Mouse (Mus musculus) B cell, adult 67 days (primary cell): ENCODE data around the gene Ppp1r12c. TPM values are rescaled to one million over a fixed set of nuclear protein-coding genes. Genes with fewer than 3 reads are reported as not detected.

Source experiments
- total RNA-seq, 2 experiments: library from RNA; stranded (reverse); gene quantifications; 4 replicates each; pipeline ENCODE4 v1.2.4; 2023

Gene Ppp1r12c
- total RNA-seq, result 100 to 1,000 TPM; 228 to 250 TPM

DNA sequence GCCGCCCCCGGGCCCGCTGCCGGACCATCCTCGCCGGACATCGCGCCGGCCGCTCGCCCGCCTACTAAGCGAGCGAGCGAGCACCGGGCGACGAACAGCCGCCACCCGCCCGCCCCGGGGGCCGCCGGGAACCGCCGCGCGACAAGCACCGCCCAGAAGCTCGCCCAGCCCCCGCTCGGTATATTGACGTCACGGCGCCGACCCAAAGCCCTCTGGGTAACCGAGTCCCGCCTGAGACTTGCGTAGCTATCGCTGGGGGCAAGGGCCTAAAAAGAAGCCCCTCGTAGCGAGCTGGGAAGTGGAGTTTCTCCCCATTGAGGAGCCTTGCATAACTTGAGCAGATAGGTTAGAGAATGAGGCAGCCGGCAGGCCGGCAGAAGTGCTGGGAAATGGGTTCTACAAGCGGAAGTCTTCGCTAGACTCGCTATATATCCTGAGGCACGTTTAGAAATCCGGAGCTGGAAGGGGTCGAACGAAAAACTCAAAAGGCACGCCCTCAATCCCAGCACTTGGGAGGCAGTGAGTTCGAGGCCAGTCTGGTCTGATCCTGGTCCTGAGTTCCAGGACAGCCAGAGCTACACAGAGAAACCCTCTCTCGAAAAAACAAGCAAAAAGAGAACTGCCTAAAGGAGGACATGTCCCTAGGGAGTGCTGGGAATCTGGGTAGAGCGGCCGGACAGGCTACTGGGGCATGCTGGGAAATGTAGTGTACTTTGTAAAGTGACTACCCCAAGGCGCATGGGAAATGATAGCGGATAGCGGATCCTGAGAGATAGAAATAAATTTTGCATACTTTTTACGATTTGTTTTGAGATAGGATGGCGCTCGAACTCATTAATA, at the start of gene Ppp1r12c:
Gene Ppp1r12c (minus strand): TSS at position 123 of the 840 bp plus-strand sequence.

DNA sequence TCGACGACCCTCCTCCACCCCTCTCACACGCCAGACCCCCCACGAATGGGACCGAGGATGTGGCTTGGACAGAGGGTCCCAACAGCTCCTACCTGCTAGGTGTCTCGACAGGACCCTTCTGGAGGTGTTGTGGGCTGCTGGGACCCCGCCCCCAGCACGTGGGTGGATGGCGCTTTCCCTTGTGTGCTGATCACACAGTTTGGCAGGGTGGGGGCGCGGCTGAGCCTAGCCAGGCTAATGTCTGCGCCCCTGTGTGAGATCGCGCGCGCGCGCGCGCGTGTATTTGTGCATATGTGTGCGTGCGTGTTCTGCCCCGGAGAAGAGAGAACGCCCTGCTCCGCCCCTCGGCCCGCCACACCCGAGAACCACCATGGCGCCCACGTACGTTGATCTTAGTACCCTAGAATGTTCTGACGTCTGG, 45.8 kb upstream of the Ppp1r12c start, which contains the start of gene Syt5:
Gene Syt5 (minus strand): TSS at position 321 of the 421 bp plus-strand sequence.

DNA sequence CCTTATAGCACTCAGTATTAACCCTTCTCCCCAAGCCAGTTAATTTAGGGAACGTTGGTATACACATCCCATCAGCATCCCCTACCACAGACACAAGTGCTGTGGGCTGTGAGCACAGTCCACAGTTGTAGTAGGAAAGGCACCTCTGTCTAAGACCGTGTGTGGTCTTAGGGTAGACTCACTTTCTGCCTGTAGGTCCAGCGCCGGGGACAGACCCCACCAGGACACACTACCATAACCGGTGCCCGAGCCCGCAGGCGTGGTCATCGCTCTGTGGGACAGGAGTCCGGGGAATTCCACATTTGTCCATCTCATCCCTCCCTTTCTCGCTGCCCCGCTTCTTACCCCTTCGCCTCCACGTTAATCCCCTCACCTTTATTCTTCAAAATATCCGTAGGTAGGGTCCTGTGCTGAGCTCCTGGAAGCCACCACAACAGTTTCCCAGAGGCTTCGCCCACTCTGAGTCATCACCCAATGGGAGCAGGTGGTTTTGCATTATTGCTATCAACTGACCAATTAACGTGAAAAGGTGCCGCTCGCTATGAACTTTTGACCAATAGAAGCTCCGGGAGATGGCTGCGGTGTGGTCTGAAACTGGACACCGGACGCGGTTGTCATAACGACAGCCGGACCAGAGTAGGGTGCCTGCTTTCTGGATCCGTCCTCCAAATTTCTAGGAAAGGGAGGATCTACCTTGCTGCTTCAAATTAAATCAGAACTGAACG, 30.7 kb upstream of the Ppp1r12c start, which contains the start of gene Dnaaf3:
Gene Dnaaf3 (minus strand): TSS at position 449 of the 725 bp plus-strand sequence.

DNA sequence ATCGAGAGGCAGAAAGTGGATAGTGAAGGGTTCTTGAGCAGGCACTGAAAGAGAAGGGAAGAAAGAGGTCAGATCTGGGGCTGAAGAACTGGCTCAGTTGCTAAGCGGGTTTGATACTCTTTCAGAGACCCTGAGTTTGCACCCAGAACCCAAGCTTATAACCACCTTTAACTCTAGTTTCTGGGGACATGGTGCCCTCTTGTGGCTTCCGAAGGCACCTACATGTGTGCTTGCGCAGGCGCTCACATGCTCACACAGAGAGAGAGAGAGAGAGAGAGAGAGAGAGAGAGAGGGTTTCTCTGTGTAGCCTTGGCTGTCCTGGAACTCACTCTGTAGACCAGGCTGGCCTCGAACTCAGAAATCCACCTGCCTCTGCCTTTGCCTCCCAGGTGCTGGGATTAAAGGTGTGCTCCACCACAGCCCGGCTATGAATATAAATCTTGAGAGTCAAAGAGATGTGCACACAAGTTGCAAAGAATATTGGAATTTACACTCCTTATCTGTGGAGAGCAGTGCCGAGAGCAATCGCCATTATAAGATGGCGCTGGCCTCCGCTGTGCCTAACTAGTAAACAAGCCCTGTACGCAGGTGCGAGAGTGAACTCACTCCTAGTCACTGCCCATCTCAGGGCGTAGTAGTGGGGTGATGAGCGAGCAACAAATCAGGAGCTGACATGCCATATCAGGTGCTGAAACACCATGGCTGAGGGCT, 22.9 kb upstream of the Ppp1r12c start, which contains the start of gene Tnni3:
Gene Tnni3 (minus strand): TSS at position 18 of the 711 bp plus-strand sequence.

DNA sequence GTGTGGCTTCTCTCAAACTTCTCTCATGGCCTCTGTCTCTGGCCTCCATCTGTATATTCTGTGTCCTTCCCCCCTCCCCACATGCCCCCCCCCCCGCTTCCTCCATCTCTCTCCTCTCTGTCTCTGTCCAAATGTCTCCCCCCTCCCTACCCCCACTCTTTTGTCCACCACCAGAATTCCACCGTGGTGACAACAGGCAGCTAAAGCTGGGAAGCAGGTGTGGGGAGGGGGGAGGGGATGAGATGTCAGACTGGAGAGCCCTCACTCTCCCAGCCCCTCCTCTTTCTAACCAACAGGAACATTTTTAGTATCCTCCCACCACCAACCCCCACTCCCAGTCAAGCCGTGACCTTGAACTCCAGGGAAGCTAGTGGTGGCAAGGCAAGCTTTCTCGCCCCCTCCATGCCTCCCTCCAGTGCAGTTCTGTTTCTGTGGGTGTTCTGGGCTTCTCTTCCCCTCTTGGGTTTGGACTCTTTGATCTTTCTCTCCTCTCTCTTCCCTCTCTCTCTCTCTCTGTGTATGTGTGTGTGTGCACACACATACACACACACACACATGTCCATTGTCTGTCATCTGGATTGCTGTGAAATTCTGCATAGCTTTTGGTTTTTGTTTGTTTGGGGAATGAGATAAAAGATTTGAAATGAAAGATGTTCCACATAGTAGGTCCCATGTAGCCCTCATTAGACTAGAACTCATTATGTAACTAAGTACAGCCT, 15.0 kb upstream of the Ppp1r12c start, which contains the start of gene Tnnt1:
Gene Tnnt1 (minus strand): TSS at position 51 of the 719 bp plus-strand sequence.

GRCm38 (mm10) chr7:4460576-4461434, 40.7 kb downstream of the Ppp1r12c start, which contains the start of gene Eps8l1:
Gene Eps8l1, plus strand, starts transcription at chr7:4460674.

DNA sequence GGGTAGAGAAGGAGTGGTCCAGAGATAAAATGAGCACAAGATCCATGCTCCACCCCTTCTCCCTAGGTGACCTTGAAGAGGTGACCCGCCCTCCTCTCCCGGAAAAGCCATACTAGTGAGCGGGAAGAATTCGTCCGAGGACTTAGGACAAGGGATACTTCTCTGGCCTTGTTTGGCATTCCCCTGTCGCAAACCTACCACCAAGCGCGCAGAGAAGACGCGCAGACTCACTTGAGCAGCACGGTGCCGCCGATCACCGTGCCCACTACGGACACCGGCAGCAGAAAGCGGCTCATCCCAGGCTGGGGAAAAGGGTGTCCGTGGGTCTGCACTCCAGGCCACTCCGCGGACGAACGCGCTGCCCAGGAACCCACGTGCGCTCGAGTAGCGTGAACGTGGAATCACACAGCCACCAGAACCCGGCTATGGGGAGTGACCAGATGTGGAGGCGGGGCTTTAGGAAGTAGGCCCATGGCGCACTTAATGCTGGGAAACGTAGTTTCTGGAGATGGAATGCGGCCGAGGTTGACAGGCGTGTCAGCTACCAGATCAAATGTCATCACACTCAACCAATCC, 56.2 kb downstream of the Ppp1r12c start, which contains the start of gene Rdh13:
Gene Rdh13 (minus strand): TSS at position 434 of the 576 bp plus-strand sequence.

Other genes with a start within 250 kb of the Ppp1r12c start
- gene Ncr1, start 164.0 kb downstream of the Ppp1r12c start, total RNA-seq, result 1 to 10 TPM in 1 of 2 experiments, not detected in 1; 2.0 TPM
- gene Gp6, start 103.9 kb downstream of the Ppp1r12c start, total RNA-seq, result not detected
- gene Rdh13, start 56.0 kb downstream of the Ppp1r12c start, total RNA-seq, result 10 to 100 TPM; 12.0 to 13.2 TPM
- gene Eps8l1, start 41.0 kb downstream of the Ppp1r12c start, total RNA-seq, result 10 to 100 TPM; 18.2 to 29.7 TPM
- gene Tnnt1, start 14.7 kb upstream of the Ppp1r12c start, total RNA-seq, result not detected
- gene Tnni3, start 22.5 kb upstream of the Ppp1r12c start, total RNA-seq, result under 1 TPM in 1 of 2 experiments, not detected in 1; 0.80 TPM
- gene Dnaaf3, start 30.8 kb upstream of the Ppp1r12c start, total RNA-seq, result not detected
- not detected for gene Syt5, start 45.9 kb upstream of the Ppp1r12c start, total RNA-seq
- gene Ptprh, start 102.4 kb upstream of the Ppp1r12c start, total RNA-seq, result not detected
- gene Tmem86b, start 129.7 kb upstream of the Ppp1r12c start, total RNA-seq, result 10 to 100 TPM; 50.4 to 62.8 TPM
- 100 to 1,000 TPM; 242 to 257 TPM for gene Ppp6r1, start 157.3 kb upstream of the Ppp1r12c start, total RNA-seq
- 10 to 100 TPM; 52.2 to 54.9 TPM for gene Hspbp1, start 183.4 kb upstream of the Ppp1r12c start, total RNA-seq
- gene Brsk1, start 188.9 kb upstream of the Ppp1r12c start, total RNA-seq, result not detected
- gene Tmem150b, start 223.6 kb upstream of the Ppp1r12c start, total RNA-seq, result 1 to 10 TPM; 2.9 to 3.5 TPM
- gene Kmt5c, start 238.4 kb upstream of the Ppp1r12c start, total RNA-seq, result 100 to 1,000 TPM; 100 to 105 TPM